In genomic region chr7:120670153-120670875, GRCm38 (mm10) we compare ENCODE assay signal across 8 mouse cellular contexts. TPM values are rescaled to one million over a fixed set of nuclear protein-coding genes. Genes with fewer than 3 reads are reported as not detected.
DNase-seq lines count a peak whose midpoint lies in the region.

TSS of gene Pdzd9 (minus strand) at chr7:120670343.

- DNase-seq in WW6 (ENCODE audit: low read depth, low spot score) = peak; percentile 47
- peak; percentile 76 to 86 for DNase-seq in cerebellum, postnatal 25 days
- peak; percentile 70 for DNase-seq in gastrocnemius, adult 18-20 months (ENCODE audit: low spot score)
- DNase-seq in hindlimb bud, embryonic 11.5 days (ENCODE audit: extremely low spot score, low read depth, low spot score) = peak; percentile 69
- peak; percentile 62 to 67 for DNase-seq in left cerebral cortex, postnatal 25 days (ENCODE audit: low spot score in 2 of 2)
- DNase-seq in mesoderm, embryonic 11.5 days (ENCODE audit: low read depth, low spot score) = peak; percentile 81
- peak; percentile 84 for DNase-seq in right cerebral cortex, postnatal 14 days
- DNase-seq in yolk sac, embryonic 10.5 days (ENCODE audit: low spot score) = peak; percentile 36

- intact Hi-C loops in left cerebral cortex, postnatal 25 days (cut with DNase I) = loop anchor here (1.0 to 10.0 kb wide), 3 partner anchors 84 to 244 kb away; partner anchors contain the start of gene Polr3e

RNA-seq across cellular contexts. Expression of gene Pdzd9, which starts in this region (rescaled TPM):
- total RNA-seq in gastrocnemius, adult 18-20 months (2021) = not detected
- total RNA-seq in left cerebral cortex, postnatal 25 days (2021) = not detected

Comparison
In these comparisons a context has a peak if more than half of its experiments do, and no peak if none do; other contexts are left out.
1. Peak in every context shown above with its lines: DNase-seq.
2. Peak in DNase-seq in gastrocnemius, adult 18-20 months; RNA of the gene not detected or under 1 TPM.
3. Peak in DNase-seq in left cerebral cortex, postnatal 25 days; RNA of the gene not detected or under 1 TPM.